Mouse (Mus musculus) monocyte, adult 5-6 weeks (primary cell): ENCODE measurements around the gene Golga1. TPM values are rescaled to one million over a fixed set of nuclear protein-coding genes. Genes with fewer than 3 reads are reported as not detected.

ENCODE experiments used
- ATAC-seq: fragments of 153-309, 156-312 bp; replicated peaks from 2 replicates; pipeline ENCODE4 v1.8.0; 2017; ENCODE audit warnings: mild to moderate bottlenecking; ENCODE audit not compliant: low TSS enrichment, insufficient number of reproducible peaks, severe bottlenecking, poor library complexity, low FRiP score
- total RNA-seq: library from RNA; stranded (forward); fragments of 200-1000, 200-491, 200-594 nt; gene quantifications from 3 replicates; pipeline ENCODE4 v1.2.3, GENCODE M21; 2017

The Golga1 gene
- total RNA-seq, 1 experiment from 2014 or later, result 24.4 TPM

DNA sequence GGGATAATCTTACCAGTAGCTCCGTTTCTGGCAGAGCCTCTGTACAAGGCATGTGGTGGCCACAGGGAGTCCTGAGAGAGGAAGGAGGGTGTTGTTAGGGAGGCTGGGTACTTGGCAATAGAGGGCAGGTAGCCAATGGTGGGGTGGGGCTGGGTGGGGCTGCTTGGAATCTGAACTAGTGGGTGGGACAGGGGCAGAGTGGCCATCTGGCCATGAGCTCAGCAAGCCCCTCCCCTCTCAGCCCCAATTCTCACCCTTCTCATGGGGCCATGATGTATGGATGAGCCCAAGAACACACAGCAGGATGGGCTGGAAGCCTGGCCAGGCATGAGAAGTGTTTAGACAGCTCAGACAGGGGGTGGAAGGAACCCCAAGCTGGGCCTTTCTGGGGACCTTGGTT, 78.0 kb downstream of the Golga1 start:
- ATAC-seq, result no peak

- no peak for ATAC-seq
Observed at GRCm38 (mm10) chr2:38986580-38986979, 78.8 kb downstream of the Golga1 start.

DNA sequence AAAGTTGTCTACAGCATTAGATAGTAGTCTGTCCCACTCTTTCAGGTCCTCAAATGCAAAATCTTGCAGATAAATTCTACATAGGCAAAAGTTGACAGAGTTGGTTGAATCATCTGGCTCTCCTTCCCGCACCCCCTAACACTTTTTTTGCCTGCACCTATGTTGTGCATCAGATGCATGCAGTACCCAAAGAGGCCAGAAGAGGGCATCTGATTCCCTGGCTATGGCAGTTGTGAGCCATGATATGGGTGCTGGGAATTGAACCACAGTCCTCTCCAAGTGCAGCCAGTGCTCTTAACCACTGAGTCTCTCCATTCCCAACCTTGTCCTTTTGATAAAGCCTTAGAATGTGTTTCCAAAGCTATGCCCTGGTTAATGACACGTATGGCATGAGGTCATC, 81.9 kb downstream of the Golga1 start:
- ATAC-seq, result no peak

DNA sequence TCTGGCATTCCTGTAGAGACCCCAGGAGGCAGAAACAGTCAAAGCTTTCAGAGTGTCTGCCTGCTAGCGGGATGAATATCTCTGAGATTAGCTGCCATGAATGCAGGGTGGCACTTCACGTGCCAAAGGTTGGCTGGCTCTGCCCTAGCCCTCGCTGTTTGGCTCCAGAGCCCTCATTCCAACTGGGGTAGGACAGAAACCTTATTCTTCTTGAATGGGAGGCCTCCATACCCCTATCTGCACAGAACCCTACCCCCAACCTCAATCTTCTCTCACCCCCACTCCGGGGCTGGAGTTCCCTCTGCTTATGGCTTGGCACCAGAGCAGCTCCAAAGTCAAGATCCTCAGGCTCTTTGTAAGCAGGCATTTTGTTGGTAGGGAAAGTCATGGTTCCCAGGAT, 87.5 kb downstream of the Golga1 start:
- ATAC-seq, result no peak

DNA sequence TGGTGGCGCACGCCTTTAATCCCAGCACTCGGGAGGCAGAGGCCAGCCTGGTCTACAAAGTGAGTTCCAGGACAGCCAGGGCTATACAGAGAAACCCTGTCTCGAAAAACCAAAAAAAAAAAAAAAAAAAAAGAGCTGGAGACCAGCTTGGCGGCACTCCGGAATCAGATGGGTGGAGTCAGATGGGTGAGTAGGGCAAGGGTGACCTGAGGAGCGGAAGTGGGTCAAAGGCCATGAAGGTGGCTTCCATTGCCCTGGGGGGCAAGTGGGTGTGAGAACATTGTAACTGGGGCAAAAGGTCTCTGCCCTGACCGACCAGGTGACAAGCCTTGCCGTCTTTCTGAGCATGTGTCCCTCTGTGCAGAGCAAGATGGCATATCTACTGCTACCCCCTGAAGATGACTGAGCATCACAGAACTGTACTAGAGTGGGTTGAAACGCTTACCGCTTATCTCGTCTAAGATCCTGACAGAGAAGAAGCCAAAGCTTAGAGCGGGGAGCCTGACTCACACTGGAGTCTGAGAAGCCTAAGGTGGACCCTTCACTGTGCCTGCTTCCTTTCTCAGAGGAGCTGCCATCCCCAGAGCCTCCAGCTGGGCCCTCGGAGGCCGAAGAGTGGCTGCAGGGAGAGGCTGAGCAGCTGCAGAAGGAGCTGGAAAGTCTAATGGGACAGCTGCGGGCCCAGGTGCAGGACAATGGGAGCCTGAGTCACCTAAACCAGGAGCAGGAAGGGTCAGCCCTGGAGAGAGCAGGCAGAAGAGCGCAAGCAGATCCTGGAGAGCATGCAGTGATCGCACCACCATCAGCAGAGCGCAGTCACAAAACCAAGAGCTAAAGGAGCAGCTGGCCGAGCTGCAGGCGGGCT, 89.2 kb downstream of the Golga1 start:
- no peak for ATAC-seq

- no peak for ATAC-seq
Observed at GRCm38 (mm10) chr2:38975181-38975580, 90.2 kb downstream of the Golga1 start.

DNA sequence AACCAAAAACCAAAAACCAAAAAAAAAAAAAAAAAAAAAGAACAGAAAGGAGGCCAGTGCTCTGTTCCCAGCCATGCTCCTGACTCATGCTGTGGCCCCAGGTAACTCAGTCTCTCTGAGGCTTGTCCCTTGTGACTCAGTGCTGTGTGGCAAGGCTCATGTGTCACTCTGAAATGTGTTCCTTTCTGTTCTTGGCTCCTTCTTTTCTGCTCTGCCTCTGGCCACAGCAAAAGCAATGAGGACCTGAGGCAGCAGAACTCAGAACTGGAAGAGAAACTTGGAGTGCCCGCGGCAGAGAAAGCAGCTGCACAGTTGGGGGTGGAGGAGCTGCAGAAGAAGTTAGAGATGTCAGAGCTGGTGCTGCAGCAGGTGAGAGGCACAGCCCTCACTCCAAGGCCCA, 91.2 kb downstream of the Golga1 start:
- no peak for ATAC-seq

DNA sequence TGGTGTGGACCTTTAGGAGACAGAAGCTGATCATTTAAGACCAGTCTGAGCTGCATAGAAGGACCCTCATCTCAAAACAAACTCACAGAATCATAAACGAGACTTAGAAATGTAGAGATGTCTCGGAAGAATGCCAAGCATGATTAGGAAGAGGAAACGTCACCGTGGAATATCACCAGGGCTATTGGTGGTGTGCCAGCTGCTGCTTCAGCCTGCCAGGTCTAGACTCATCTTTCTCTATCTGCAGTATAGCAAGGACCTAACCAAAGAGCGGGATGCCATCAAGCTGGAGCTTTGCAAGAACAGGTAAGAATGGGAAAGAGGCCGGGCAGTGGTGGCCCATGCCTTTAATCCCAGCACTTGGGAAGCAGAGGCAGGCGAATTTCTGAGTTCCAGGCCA, 91.6 kb downstream of the Golga1 start:
- ATAC-seq, result no peak

- no peak for ATAC-seq
Observed at GRCm38 (mm10) chr2:38973223-38973622, 92.1 kb downstream of the Golga1 start.

GRCm38 (mm10) chr2:38970057-38970456, 95.3 kb downstream of the Golga1 start:
- no peak for ATAC-seq

DNA sequence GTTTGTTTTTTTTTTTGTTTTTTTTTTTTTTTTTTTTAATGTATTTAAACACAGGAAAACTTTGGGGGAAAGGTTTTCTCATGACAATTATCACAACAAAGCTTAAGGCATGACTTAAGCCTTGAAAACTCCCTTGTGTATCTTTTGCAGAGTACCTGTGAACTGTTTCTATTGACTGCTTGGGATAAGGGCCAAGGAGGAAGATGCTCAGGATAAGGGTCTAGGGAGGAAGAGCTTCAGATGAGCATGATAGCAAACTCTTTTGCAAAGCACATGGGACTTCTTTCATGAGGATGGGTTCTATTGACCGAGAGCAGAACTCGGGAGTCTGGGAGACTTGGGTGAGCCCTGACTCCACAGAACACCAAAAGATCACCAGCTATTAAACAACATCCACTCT, 95.7 kb downstream of the Golga1 start:
- no peak for ATAC-seq

Other genes with a start within 250 kb of the Golga1 start
- gene Nr6a1, start 137.9 kb downstream of the Golga1 start, total RNA-seq, result 0.29 to 2.2 TPM (median 1.1 TPM) in 3 replicates
- not detected in 3 replicates for gene Olfml2a, start 133.6 kb downstream of the Golga1 start, total RNA-seq
- 0.68 to 1.2 TPM (median 0.95 TPM) in 3 replicates for gene Wdr38, start 68.1 kb downstream of the Golga1 start, total RNA-seq
- gene Arpc5l, start 60.2 kb downstream of the Golga1 start, total RNA-seq, result 82.4 to 119 TPM (median 91.7 TPM) in 3 replicates
- 398 to 553 TPM (median 528 TPM) in 3 replicates for gene Rpl35, start 59.9 kb downstream of the Golga1 start, total RNA-seq
- 4.5 to 12.5 TPM (median 12.3 TPM) in 3 replicates for gene Scai, start 125.2 kb upstream of the Golga1 start, total RNA-seq
- 42.0 to 78.0 TPM (median 71.4 TPM) in 3 replicates for gene Ppp6c, start 160.9 kb upstream of the Golga1 start, total RNA-seq